Mouse (Mus musculus): ENCODE measurements at regions not wholly inside any gene's neighbourhood (a gene's known extent, or its start where the extent isn't known, plus 50 kb on each side); places are given as distances from the start of the nearest gene placed in this dataset.

GRCm38 (mm10) chr10:122535137-122535536 lies 86.8 kb downstream of the Avpr1a start:
- H3K9ac ChIP-seq (ENCODE audit: low read length) = no peak overlapping the region

GRCm38 (mm10) chr10:122539655-122540054 lies 91.4 kb downstream of the Avpr1a start:
- Histone ChIP-seq H3K27ac (ENCODE audit: low read depth) (no peak overlapping the region), H3K4me3 (ENCODE audit: low read depth, low read length) (no peak overlapping the region), H3K36me3 (ENCODE audit: control insufficient read depth, insufficient read depth, low read length) (no peaks in the 10 kb centered on the region), H3K27me3 (replicated peaks; ENCODE audit: control insufficient read depth, insufficient read depth, low read length) (no peaks in the 10 kb centered on the region), H3K4me1 (replicated peaks; ENCODE audit: control insufficient read depth, insufficient read depth, low read length) (0 out of 2 replicates have a peak, but pooled peaks cover 7% of the 10 kb centered on the region), H3K9ac (ENCODE audit: low read length) (no peak overlapping the region), H3K4me2 (ENCODE audit: low read length) (no peak overlapping the region), H3K9me3 (ENCODE audit: control insufficient read depth, low read length) (no peaks in the 10 kb centered on the region)
- 57% methylated on average over 7 of the region's 7 CpGs for WGBS
- ATAC-seq (replicated peaks; ENCODE audit: low FRiP score, low TSS enrichment, low read depth) (0 out of 2 replicates have a peak, but pooled peaks have one; percentile 32), DNase-seq (ENCODE audit: low spot score) (no peak)

More at GRCm38 (mm10) chr10:122535137-122535536, 86.8 kb downstream of the Avpr1a start:
- 43% methylated on average over 5 of the region's 5 CpGs for WGBS
- Histone ChIP-seq H3K9me3 (ENCODE audit: control insufficient read depth, low read length) (no peaks in the 10 kb centered on the region), H3K4me1 (replicated peaks; ENCODE audit: control insufficient read depth, insufficient read depth, low read length) (0 out of 2 replicates have a peak, but pooled peaks cover 3% of the 10 kb centered on the region), H3K27me3 (replicated peaks; ENCODE audit: control insufficient read depth, insufficient read depth, low read length) (no peaks in the 10 kb centered on the region), H3K36me3 (ENCODE audit: control insufficient read depth, insufficient read depth, low read length) (no peaks in the 10 kb centered on the region), H3K4me2 (ENCODE audit: low read length) (no peak overlapping the region), H3K4me3 (ENCODE audit: low read depth, low read length) (no peak overlapping the region), H3K27ac (ENCODE audit: low read depth) (no peak overlapping the region)
- DNase-seq (ENCODE audit: low spot score) (no peak), ATAC-seq (replicated peaks; ENCODE audit: low FRiP score, low TSS enrichment, low read depth) (no peak)

GRCm38 (mm10) chr10:122542573-122542972 lies 94.3 kb downstream of the Avpr1a start:
- Histone ChIP-seq H3K27me3 (replicated peaks; ENCODE audit: control insufficient read depth, insufficient read depth, low read length) (no peaks in the 10 kb centered on the region), H3K36me3 (ENCODE audit: control insufficient read depth, insufficient read depth, low read length) (no peaks in the 10 kb centered on the region), H3K9ac (ENCODE audit: low read length) (no peak overlapping the region), H3K4me3 (ENCODE audit: low read depth, low read length) (no peak overlapping the region), H3K27ac (ENCODE audit: low read depth) (no peak overlapping the region), H3K4me2 (ENCODE audit: low read length) (no peak overlapping the region), H3K4me1 (replicated peaks; ENCODE audit: control insufficient read depth, insufficient read depth, low read length) (0 out of 2 replicates have a peak, but pooled peaks cover 3% of the 10 kb centered on the region), H3K9me3 (ENCODE audit: control insufficient read depth, low read length) (no peaks in the 10 kb centered on the region)
- 66% methylated on average over 9 of the region's 9 CpGs for WGBS
- no peak for ATAC-seq (replicated peaks; ENCODE audit: low FRiP score, low TSS enrichment, low read depth)
- no peak for DNase-seq (ENCODE audit: low spot score)

- ATAC-seq (replicated peaks; ENCODE audit: low FRiP score, low TSS enrichment, low read depth) (no peak), DNase-seq (ENCODE audit: low spot score) (peak; percentile 81)
- Histone ChIP-seq H3K9ac (ENCODE audit: low read length) (no peak overlapping the region), H3K4me1 (replicated peaks; ENCODE audit: control insufficient read depth, insufficient read depth, low read length) (0 out of 2 replicates have a peak, but pooled peaks cover 3% of the 10 kb centered on the region), H3K27ac (ENCODE audit: low read depth) (no peak overlapping the region), H3K4me2 (ENCODE audit: low read length) (peak overlapping the region; percentile 51), H3K9me3 (ENCODE audit: control insufficient read depth, low read length) (no peaks in the 10 kb centered on the region), H3K4me3 (ENCODE audit: low read depth, low read length) (peak overlapping the region; percentile 29), H3K36me3 (ENCODE audit: control insufficient read depth, insufficient read depth, low read length) (no peaks in the 10 kb centered on the region), H3K27me3 (replicated peaks; ENCODE audit: control insufficient read depth, insufficient read depth, low read length) (no peaks in the 10 kb centered on the region)
- 25% methylated on average over 16 of the region's 16 CpGs for WGBS
Measured at GRCm38 (mm10) chr10:122544096-122544720, 95.9 kb downstream of the Avpr1a start.

- no peak for ATAC-seq (replicated peaks; ENCODE audit: low FRiP score, low TSS enrichment, low read depth)
- Histone ChIP-seq H3K4me2 (ENCODE audit: low read length) (no peak overlapping the region), H3K4me3 (ENCODE audit: low read depth, low read length) (no peak overlapping the region), H3K4me1 (replicated peaks; ENCODE audit: control insufficient read depth, insufficient read depth, low read length) (0 out of 2 replicates have a peak, but pooled peaks cover 3% of the 10 kb centered on the region), H3K9ac (ENCODE audit: low read length) (no peak overlapping the region), H3K27ac (ENCODE audit: low read depth) (no peak overlapping the region), H3K27me3 (replicated peaks; ENCODE audit: control insufficient read depth, insufficient read depth, low read length) (no peaks in the 10 kb centered on the region), H3K36me3 (ENCODE audit: control insufficient read depth, insufficient read depth, low read length) (no peaks in the 10 kb centered on the region), H3K9me3 (ENCODE audit: control insufficient read depth, low read length) (no peaks in the 10 kb centered on the region)
- 90% methylated on average over 6 of the region's 6 CpGs for WGBS
- no peak for DNase-seq (ENCODE audit: low spot score)
Measured at GRCm38 (mm10) chr10:122545029-122545428, 96.7 kb downstream of the Avpr1a start.

GRCm38 (mm10) chr10:122551586-122551985 lies 103.3 kb downstream of the Avpr1a start:
- no peak overlapping the region for H3K9ac ChIP-seq (ENCODE audit: low read length)
- H3K27ac ChIP-seq (ENCODE audit: low read depth) = no peak overlapping the region
- no peaks in the 10 kb centered on the region for H3K36me3 ChIP-seq (ENCODE audit: control insufficient read depth, insufficient read depth, low read length)
- no peaks in the 10 kb centered on the region for H3K4me1 ChIP-seq (replicated peaks; ENCODE audit: control insufficient read depth, insufficient read depth, low read length)
- 64% methylated on average over 5 of the region's 5 CpGs for WGBS
- no peak for ATAC-seq (replicated peaks; ENCODE audit: low FRiP score, low TSS enrichment, low read depth)
- H3K4me2 ChIP-seq (ENCODE audit: low read length) = no peak overlapping the region
- H3K27me3 ChIP-seq (replicated peaks; ENCODE audit: control insufficient read depth, insufficient read depth, low read length) = no peaks in the 10 kb centered on the region
- H3K9me3 ChIP-seq (ENCODE audit: control insufficient read depth, low read length) = no peaks in the 10 kb centered on the region
- DNase-seq (ENCODE audit: low spot score) = no peak
- H3K4me3 ChIP-seq (ENCODE audit: low read depth, low read length) = no peak overlapping the region

GRCm38 (mm10) chr10:122553124-122553822 lies 105.0 kb downstream of the Avpr1a start:
- H3K4me2 ChIP-seq (ENCODE audit: low read length) = no peak overlapping the region
- no peaks in the 10 kb centered on the region for H3K36me3 ChIP-seq (ENCODE audit: control insufficient read depth, insufficient read depth, low read length)
- no peak overlapping the region for H3K9ac ChIP-seq (ENCODE audit: low read length)
- no peak overlapping the region for H3K4me3 ChIP-seq (ENCODE audit: low read depth, low read length)
- H3K27ac ChIP-seq (ENCODE audit: low read depth) = no peak overlapping the region
- H3K27me3 ChIP-seq (replicated peaks; ENCODE audit: control insufficient read depth, insufficient read depth, low read length) = no peaks in the 10 kb centered on the region
- 53% methylated on average over 2 of the region's 2 CpGs for WGBS
- H3K4me1 ChIP-seq (replicated peaks; ENCODE audit: control insufficient read depth, insufficient read depth, low read length) = no peaks in the 10 kb centered on the region
- ATAC-seq (replicated peaks; ENCODE audit: low FRiP score, low TSS enrichment, low read depth) = peak; percentile 75; the same call in 1 of the 2 replicates
- no peaks in the 10 kb centered on the region for H3K9me3 ChIP-seq (ENCODE audit: control insufficient read depth, low read length)
- peak; percentile 78 for DNase-seq (ENCODE audit: low spot score)

GRCm38 (mm10) chr10:122553851-122554250 lies 105.6 kb downstream of the Avpr1a start:
- 57% methylated on average over 2 of the region's 2 CpGs for WGBS
- no peak; the same call in 1 of the 2 replicates for ATAC-seq (replicated peaks; ENCODE audit: low FRiP score, low TSS enrichment, low read depth)
- H3K4me1 ChIP-seq (replicated peaks; ENCODE audit: control insufficient read depth, insufficient read depth, low read length) = no peaks in the 10 kb centered on the region

More at GRCm38 (mm10) chr10:122553851-122554250, 105.6 kb downstream of the Avpr1a start:
- no peak overlapping the region for H3K4me3 ChIP-seq (ENCODE audit: low read depth, low read length)
- no peaks in the 10 kb centered on the region for H3K27me3 ChIP-seq (replicated peaks; ENCODE audit: control insufficient read depth, insufficient read depth, low read length)
- H3K4me2 ChIP-seq (ENCODE audit: low read length) = no peak overlapping the region
- peak; percentile 13 for DNase-seq (ENCODE audit: low spot score)
- no peak overlapping the region for H3K9ac ChIP-seq (ENCODE audit: low read length)
- no peaks in the 10 kb centered on the region for H3K9me3 ChIP-seq (ENCODE audit: control insufficient read depth, low read length)
- no peaks in the 10 kb centered on the region for H3K36me3 ChIP-seq (ENCODE audit: control insufficient read depth, insufficient read depth, low read length)
- H3K27ac ChIP-seq (ENCODE audit: low read depth) = no peak overlapping the region
